Mouse (Mus musculus): ENCODE measurements at regions not wholly inside any gene's neighbourhood (a gene's known extent, or its start where the extent isn't known, plus 50 kb on each side); places are given as distances from the start of the nearest gene placed in this dataset.
A peak's percentile ranks its signal among the peaks of the same experiment; 100 is the strongest.

DNA sequence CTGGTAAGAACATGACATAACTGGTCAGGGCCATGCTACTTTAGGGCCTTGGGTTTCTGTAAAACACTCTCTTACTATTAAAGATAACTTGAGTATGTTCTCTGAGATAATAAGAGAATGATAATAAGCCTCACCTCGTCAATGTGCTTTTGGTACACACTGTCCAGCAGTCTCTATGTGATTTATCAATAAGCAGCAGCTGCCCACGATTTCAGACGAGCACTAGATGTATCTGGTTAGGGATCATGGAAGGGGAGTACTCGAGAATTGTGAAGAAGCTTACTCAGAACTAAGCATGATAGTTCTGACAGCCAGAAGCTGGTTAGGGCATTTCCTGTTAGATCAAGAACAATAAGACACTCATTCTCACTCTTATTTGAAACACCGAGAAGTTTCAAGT is 53.8 kb downstream of the Neurod6 start:
- no peak for DNase-seq

- no peak for DNase-seq
These were observed 60.7 kb downstream of the Neurod6 start for GRCm38 (mm10) chr6:55620366-55620765.

- peak; percentile 18 for DNase-seq
These were observed 63.1 kb downstream of the Neurod6 start for GRCm38 (mm10) chr6:55617922-55618481.

DNA sequence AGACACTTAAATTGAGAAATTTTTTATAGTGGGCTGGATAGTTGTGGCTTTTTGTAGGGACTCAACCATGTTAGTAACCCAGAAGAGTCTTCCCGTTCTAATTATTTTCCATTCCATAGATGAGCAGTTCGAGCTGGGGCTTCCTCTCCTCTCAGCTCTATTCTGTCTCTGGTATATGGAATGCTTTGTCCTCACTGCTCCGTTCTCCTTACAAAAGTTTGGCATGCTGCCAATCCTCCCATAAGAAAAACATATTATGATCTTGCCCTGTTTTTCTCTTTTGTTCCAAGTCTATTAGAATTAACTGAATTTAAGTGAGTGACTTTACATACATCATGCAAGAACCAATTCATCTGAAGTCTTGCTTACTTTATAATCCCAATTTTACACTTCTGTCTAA is 70.7 kb downstream of the Neurod6 start:
- no peak for DNase-seq

DNA sequence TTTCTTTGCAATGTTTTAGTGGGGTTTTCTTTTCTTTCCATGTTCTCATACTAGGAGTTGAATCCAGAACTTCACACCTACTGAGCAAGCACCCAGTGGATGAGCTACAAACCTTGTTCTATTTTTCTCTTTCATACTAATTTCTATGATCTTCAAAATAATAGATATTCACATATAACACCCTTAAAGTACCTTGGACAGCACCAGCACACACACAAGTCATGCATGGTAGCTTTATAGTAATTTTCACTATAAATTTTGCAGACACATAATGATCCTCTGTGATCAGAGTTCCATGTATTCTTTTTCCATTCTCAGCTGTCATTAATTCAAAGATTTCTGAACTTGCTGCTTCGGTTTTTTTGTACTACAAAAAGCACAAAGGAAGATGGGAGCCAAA is 71.1 kb downstream of the Neurod6 start:
- DNase-seq = no peak

- no peak for DNase-seq
These were observed 72.0 kb downstream of the Neurod6 start for GRCm38 (mm10) chr6:55609053-55609452.

- no peak for DNase-seq
These were observed 84.0 kb downstream of the Neurod6 start for GRCm38 (mm10) chr6:55597088-55597487.

DNA sequence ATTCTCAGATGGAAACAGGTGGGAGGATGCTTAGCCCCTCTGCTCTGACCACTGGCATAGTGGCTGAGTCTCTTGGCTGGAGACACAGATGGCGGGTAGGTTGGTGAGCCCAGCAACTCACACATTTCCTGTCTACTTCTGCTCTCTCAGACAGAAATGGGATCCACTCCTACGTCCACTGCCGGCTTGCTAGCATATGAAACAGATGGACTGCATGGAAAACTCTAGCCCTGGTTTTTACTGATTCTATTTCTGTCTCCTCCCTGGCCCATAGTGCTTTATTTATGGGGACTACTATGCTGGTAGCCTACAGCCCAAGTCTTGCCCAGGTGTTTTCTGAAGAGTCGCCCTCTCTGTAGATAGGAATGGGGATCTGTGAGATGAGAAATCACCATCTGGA is 88.9 kb downstream of the Neurod6 start:
- no peak for DNase-seq

GRCm38 (mm10) chr6:55581106-55581505 is 100.0 kb downstream of the Neurod6 start:
- no peak for DNase-seq

GRCm38 (mm10) chr6:55580036-55580435 is 101.0 kb downstream of the Neurod6 start:
- no peak for DNase-seq

- DNase-seq = no peak
These were observed 101.5 kb downstream of the Neurod6 start for GRCm38 (mm10) chr6:55579611-55580010.

DNA sequence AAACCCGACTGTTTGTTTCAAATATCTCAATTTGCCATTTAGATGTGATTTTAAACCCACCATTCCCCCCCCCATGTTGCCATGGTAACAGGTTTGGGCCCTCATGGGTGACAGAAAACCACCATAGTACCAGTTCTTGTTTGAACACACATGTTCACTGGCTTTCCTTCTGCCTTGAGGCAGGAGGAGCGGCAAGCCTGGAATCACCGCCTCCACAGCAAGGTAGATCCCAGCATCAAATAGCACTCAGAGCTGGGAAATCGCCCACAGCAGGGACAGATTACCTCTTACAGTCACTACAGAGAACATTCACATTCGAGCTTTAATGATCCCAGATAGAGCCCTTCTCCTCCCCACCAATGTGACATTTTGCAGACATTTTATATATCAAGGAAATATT is 102.0 kb downstream of the Neurod6 start:
- DNase-seq = no peak

DNA sequence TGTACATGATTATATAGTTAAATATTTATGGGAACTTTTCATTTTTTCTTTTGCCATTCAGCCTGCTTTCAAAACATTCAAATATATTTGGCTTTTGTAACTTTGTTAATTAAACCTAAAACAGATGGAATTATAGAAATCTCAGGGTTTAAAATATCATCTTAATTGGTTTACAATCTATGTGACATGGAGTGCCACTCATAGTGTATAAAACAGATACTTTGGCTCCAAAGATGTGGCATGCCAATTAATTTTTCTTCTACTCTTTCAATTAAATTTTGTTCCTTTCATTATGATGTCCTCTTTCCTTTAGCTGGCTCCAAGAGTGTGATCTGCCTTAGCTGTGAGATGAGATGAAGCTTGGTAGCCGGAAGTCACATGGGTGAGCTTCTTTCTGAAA is 103.0 kb downstream of the Neurod6 start:
- no peak for DNase-seq

DNA sequence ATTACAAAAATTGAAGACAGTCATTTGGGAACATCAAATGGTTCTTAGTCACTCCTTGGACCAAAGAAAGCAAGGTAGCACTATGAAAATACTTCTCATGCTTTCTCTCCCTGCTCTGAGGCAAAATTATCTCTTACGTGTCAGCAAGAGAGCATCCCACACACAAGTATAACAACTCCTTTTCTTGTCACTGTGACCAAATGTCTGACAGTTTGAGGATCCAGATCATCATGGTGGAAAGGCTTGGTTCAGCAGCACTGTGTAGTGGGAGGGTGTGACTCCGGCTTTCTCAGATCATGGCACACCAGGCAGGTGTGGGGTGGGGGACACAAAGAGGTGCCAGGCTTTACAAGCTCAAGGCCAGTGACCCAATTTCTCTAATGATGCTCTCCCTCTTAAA is 113.5 kb downstream of the Neurod6 start:
- no peak for DNase-seq

DNA sequence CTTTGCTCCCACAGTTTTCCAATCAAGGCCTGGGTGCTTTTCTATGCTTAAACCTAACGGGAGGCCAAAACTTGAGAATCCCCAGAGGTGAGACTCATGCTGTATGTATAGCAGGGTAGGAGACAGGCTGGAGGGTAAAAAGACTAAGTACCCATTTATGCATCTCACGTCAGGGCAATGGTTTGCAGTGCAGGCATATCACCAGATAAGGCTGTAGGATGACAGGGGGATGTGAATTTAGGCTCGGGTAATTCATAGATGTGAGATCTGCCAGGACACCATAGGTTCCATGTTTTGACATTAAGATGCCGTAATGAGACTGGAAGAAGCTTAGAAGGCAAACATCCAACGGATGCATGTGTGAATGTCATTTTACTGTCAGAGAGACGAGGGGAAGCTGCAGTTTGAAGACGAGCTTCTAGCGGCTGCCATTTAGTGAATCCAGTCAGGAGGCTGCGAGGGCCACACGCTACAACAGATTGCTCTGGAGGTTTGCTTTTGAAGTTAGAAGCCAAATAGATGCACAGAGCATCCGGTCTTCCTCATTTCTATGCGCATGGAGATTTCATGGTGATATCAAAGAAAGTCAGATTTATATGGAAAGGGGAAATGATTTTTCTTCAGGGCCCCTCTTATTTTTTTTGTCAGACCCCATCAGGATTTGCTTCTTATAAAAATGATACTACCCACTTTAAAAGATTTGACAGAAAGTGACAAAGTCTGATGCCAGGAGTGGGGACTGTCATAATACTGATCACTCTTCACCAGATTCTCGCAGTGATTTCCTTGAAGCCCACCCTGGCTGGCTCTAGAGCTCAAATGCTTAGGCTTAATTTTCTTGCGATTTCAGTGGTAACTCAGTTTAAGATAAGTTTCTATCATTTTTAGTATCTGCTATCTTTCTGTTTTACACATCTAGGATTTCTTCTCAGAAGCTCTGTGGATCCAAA is 113.8 kb downstream of the Adcyap1r1 start:
- no peak for DNase-seq

- DNase-seq = no peak
These were observed 108.8 kb downstream of the Adcyap1r1 start for GRCm38 (mm10) chr6:55560606-55561005.

GRCm38 (mm10) chr6:55559797-55560196 is 108.0 kb downstream of the Adcyap1r1 start:
- DNase-seq = no peak
